Mouse (Mus musculus) liver, embryonic 14.5 days (tissue): Measurements from ENCODE around the gene Fbxl12. TPM values are rescaled to one million over a fixed set of nuclear protein-coding genes. Genes with fewer than 3 reads are reported as not detected.

Experiments
- ATAC-seq: fragments of 200-750 bp; cut with Nextera tagmentation; 2 replicates; pipeline ENCODE4 v1.8.0; 2017; ENCODE audit warnings: moderate number of reproducible peaks, mild to moderate bottlenecking, moderate library complexity; ENCODE audit not compliant: insufficient read depth
- DNase-seq, 3 experiments: peaks; one replicate each; pipeline ENCODE4 v3.0.0-alpha.2; 2012 to 2013; ENCODE audit warnings: low read depth in 3 of 3, low spot score in 3 of 3
- H3K27ac ChIP-seq: fragments of 300-500 bp; sonication (generic); 2 replicates; pipeline ENCODE4 v1.5.1; 2014; ENCODE audit warnings: moderate library complexity, mild to moderate bottlenecking, control low read depth, inconsistent platforms
- H3K27me3 ChIP-seq: fragments of 300-500 bp; sonication (generic); 2 replicates; pipeline ENCODE4 v1.6.1; 2014; ENCODE audit warnings: mild to moderate bottlenecking, low read length, moderate library complexity; ENCODE audit not compliant: control insufficient read depth, insufficient read depth
- H3K36me3 ChIP-seq: fragments of 300-500 bp; sonication (generic); replicated peaks from 2 replicates; pipeline ENCODE4 v1.6.1; 2014; ENCODE audit warnings: low read depth; ENCODE audit not compliant: control insufficient read depth, insufficient read depth
- H3K4me1 ChIP-seq, 2 experiments: fragments of 200-500 bp in 1 of 2; fragments of 300-500 bp in 1 of 2; sonication (generic) in 1 of 2; replicated peaks; 2 replicates each; pipeline ENCODE4 v1.6.1; 2012 to 2014; ENCODE audit warnings: antibody characterized with exemption in 1 of 2, inconsistent platforms in 1 of 2, low read length in 1 of 2; ENCODE audit not compliant: control insufficient read depth in 2 of 2, insufficient read depth in 2 of 2
- H3K4me2 ChIP-seq: fragments of 300-500 bp; sonication (generic); 2 replicates; pipeline ENCODE4 v1.6.1; 2014; ENCODE audit warnings: low read depth, mild to moderate bottlenecking, control low read depth, moderate library complexity
- H3K4me3 ChIP-seq, 2 experiments: fragments of 200-500 bp in 1 of 2; fragments of 300-500 bp in 1 of 2; sonication (generic) in 1 of 2; 2 replicates each; pipeline ENCODE4 v1.5.1; 2012 to 2014; ENCODE audit warnings: low read depth in 2 of 2, low read length in 2 of 2, mild to moderate bottlenecking in 2 of 2, control low read depth in 1 of 2, inconsistent platforms in 1 of 2, moderate library complexity in 1 of 2; ENCODE audit not compliant: insufficient read depth in 1 of 2
- H3K9ac ChIP-seq: fragments of 300-500 bp; sonication (generic); replicated peaks from 2 replicates; pipeline ENCODE4 v1.6.1; 2014; ENCODE audit warnings: mild to moderate bottlenecking, control low read depth, moderate library complexity
- H3K9me3 ChIP-seq: fragments of 300-500 bp; sonication (generic); 2 replicates; pipeline ENCODE4 v1.6.1; 2016; ENCODE audit warnings: low read length, mixed read lengths; ENCODE audit not compliant: control insufficient read depth
- CTCF ChIP-seq: IDR thresholded peaks from 2 replicates; pipeline ENCODE4 v1.5.1; 2016; ENCODE audit warnings: antibody characterized with exemption, low read depth, control low read depth
- EP300 ChIP-seq: IDR thresholded peaks from 2 replicates; pipeline ENCODE4 v1.6.1; 2016; ENCODE audit warnings: antibody characterized with exemption, low read depth
- WGBS: fragments of 180-500 bp; shearing (Covaris S2); extraction: QIAGEN DNeasy Blood & Tissue Kit; methylation state at CpG from one replicate; pipeline ENCODE4 v1.1.7; 2014; ENCODE audit not compliant: insufficient replicate concordance; 5-methylcytosine and 5-hydroxymethylcytosine counted together
- polyA plus RNA-seq, 2 experiments: library from polyadenylated mRNA; depleted of rRNA in 1 of 2; stranded (reverse) in 1 of 2; unstranded in 1 of 2; fragments of >200 nt; fragmentation: Nextera tagmentation in 1 of 2; extraction: Ambion mirVana in 1 of 2; gene quantifications; 2 replicates each; pipeline versions ENCODE4 v1.2.1 to v1.2.3; 2012 to 2014

Gene Fbxl12
- polyA plus RNA-seq, 2 experiments = 2.6 to 7.0 TPM

DNA sequence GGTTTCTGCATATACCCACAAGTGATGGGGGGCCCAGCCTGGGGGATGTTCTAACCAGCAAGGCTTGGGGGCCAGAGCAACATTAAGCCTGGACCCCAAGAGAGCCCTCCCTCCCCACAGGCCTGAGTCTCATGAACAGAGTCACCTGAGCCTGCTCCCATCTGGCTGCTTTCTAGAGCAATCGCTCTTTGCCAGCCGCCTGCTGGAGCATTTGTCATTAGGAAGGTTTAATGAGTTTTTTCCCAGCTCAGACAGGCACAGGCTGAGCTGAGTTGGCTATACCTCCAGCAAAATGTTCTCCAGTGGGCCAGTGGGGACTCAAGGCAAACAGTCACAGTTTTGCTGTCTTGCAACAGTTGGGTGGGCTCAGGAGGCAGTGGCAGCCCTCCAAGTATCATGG lies 19.8 kb upstream of the Fbxl12 start:
- H3K27me3 ChIP-seq = no peaks in the 10 kb centered on the region
- ATAC-seq (no peak), DNase-seq (no peak)
- H3K9ac ChIP-seq = no peak overlapping the region
- H3K36me3 ChIP-seq = peaks cover 22% of the 10 kb centered on the region
- no peak overlapping the region for H3K4me3 ChIP-seq
- H3K4me2 ChIP-seq = no peak overlapping the region
- 75% methylated on average over 2 of the region's 2 CpGs for WGBS
- H3K9me3 ChIP-seq = no peaks in the 10 kb centered on the region
- no peak overlapping the region for H3K27ac ChIP-seq
- peaks cover 4 to 8% of the 10 kb centered on the region in 2 experiments for H3K4me1 ChIP-seq
- TF ChIP-seq EP300 = no peak
- TF ChIP-seq CTCF = no peak

DNA sequence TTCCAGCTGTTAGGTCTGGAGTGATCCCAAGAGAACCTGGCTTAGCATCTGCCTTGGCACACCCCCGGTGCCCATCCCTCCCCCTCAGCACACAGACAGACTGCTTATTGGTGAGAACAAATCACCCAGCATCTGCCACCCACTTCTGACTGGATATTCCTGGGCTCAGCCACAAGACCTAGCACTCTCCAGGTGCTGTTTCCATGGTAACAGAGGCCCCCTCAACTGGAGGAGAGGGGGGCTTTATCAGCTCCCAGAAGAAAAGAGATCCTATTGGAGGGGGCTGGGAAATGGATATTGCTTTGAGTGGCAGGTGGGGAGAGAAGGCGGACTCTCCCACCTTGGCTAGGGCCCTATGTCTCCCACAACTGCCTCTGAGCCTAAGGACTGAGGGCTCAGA lies 19.4 kb upstream of the Fbxl12 start:
- TF ChIP-seq CTCF (no peak), EP300 (no peak)
- Histone ChIP-seq H3K27ac (no peak overlapping the region), H3K27me3 (no peaks in the 10 kb centered on the region), H3K4me3 (no peak overlapping the region), H3K9ac (no peak overlapping the region), H3K9me3 (no peaks in the 10 kb centered on the region), H3K4me2 (no peak overlapping the region), H3K4me1 (peaks cover 4 to 8% of the 10 kb centered on the region in 2 experiments), H3K36me3 (peaks cover 25% of the 10 kb centered on the region)
- no peak for ATAC-seq
- no peak for DNase-seq
- 84% methylated on average over 2 of the region's 2 CpGs for WGBS

DNA sequence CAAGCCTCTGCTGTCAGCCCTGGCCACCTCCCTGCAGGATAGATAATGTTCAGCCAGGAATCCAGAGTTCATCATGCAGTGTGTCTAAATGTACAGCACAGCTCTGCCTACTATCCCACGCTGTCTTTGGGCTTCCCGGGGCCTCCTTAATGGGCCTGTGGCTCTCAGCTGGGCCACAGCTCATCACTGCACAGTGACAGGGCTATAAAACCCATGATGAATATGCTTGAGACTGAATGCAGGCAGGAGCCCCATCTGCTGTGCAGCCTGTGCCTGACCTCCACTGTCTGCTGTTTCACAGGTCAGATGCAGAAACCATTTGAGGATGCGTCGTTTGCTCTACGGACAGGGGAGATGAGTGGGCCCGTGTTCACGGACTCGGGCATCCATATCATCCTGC lies 18.3 kb upstream of the Fbxl12 start:
- Histone ChIP-seq H3K27me3 (no peaks in the 10 kb centered on the region), H3K27ac (no peak overlapping the region), H3K4me3 (no peak overlapping the region), H3K4me1 (peaks cover 4 to 8% of the 10 kb centered on the region in 2 experiments), H3K9me3 (no peaks in the 10 kb centered on the region), H3K36me3 (peaks cover 28% of the 10 kb centered on the region), H3K4me2 (no peak overlapping the region), H3K9ac (no peak overlapping the region)
- no peak for DNase-seq
- 89% methylated on average over 8 of the region's 8 CpGs for WGBS
- no peak for ATAC-seq
- no peak for TF ChIP-seq CTCF
- TF ChIP-seq EP300 = no peak

DNA sequence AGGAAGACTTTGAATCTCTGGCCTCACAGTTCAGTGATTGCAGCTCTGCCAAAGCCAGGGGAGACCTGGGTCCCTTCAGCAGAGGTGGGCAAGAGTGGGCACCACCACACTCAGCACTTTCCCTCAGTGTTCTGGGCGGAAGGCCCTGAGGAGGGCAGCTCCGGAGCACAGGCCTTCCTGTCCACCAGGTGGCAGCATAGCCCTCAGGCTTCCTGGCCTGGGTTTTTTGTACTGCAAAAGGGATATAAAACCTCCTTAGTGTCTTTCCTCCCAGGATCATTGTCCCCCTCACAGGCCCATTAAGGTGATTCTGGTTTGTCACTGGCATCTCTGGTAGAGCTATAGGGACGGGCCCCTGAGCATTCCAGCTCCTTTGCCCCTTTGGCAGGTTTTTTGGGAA lies 17.8 kb upstream of the Fbxl12 start:
- Histone ChIP-seq H3K4me3 (no peak overlapping the region), H3K4me2 (no peak overlapping the region), H3K27ac (no peak overlapping the region), H3K9me3 (no peaks in the 10 kb centered on the region), H3K27me3 (no peaks in the 10 kb centered on the region), H3K4me1 (peaks cover 4 to 8% of the 10 kb centered on the region in 2 experiments), H3K36me3 (peaks cover 33% of the 10 kb centered on the region), H3K9ac (no peak overlapping the region)
- no peak for TF ChIP-seq EP300
- TF ChIP-seq CTCF = peak; percentile 91
- ATAC-seq (no peak), DNase-seq (no peak)
- WGBS = 52% methylated on average over 3 of the region's 3 CpGs

DNA sequence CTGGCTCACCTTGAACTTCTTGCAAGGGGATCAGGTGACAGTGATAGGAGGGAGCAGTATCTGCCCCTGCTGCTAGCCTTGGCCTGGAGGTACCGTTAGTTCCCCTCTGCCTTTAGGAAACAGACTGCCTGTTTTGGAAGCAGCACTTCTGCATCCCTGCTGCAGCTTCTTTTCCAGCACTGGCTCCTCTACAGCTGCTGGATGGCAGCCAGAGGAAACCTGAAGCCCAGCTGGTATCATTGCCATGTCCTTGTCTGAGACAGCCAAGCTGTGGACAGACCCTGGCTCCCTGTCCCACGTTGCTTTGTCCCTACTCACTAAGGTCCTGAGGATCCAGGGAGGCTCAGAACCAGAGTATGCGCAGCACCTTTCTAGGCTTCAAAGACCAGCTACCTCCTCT lies 13.0 kb upstream of the Fbxl12 start:
- WGBS = 81% methylated on average over 3 of the region's 3 CpGs
- Histone ChIP-seq H3K4me1 (peaks cover 5 to 10% of the 10 kb centered on the region in 2 experiments), H3K36me3 (peaks cover 30% of the 10 kb centered on the region), H3K9me3 (no peaks in the 10 kb centered on the region), H3K27ac (no peak overlapping the region), H3K4me3 (no peak overlapping the region), H3K27me3 (no peaks in the 10 kb centered on the region), H3K4me2 (no peak overlapping the region), H3K9ac (no peak overlapping the region)
- ATAC-seq (no peak), DNase-seq (no peak)
- TF ChIP-seq CTCF (no peak), EP300 (no peak)
